In genomic region chr12:80938642-80939041, GRCm38 (mm10) we compare ENCODE assay signal across 9 mouse cellular contexts. TPM values are rescaled to one million over a fixed set of nuclear protein-coding genes. Genes with fewer than 3 reads are reported as not detected.
DNase-seq lines count a peak whose midpoint lies in the region; ATAC-seq and TF ChIP-seq lines count a peak whose summit lies in the region.
"Had no signal": no experiment of that assay in that cellular context is flagged by ENCODE, and none has a peak within 500 bp of the region (broad histone marks: within the 10 kb centered on the region; RNA-seq: fewer than 3 reads in every experiment).

No protein-coding gene starts in this region.

- no peak overlapping the region for H3K4me3 ChIP-seq in gastrocnemius, adult 2 months
- no peak overlapping the region for H3K4me3 ChIP-seq in liver, adult 2 months (ENCODE audit: insufficient read depth, low read depth, low read length)
- no peak overlapping the region for H3K4me3 ChIP-seq in midbrain, embryonic 10.5 days
- H3K4me3 ChIP-seq: neural tube, embryonic 13.5 days had no signal

- H3K4me1 ChIP-seq in liver, adult 2 months (ENCODE audit: control insufficient read depth, insufficient read depth, low read length): peaks cover 4% of the 10 kb centered on the region
- H3K4me1 ChIP-seq in midbrain, embryonic 10.5 days: no peaks in the 10 kb centered on the region
- H3K4me1 ChIP-seq: neural tube, embryonic 13.5 days had no signal

- no peaks in the 10 kb centered on the region for H3K9me3 ChIP-seq in midbrain, embryonic 10.5 days (replicated peaks)
- H3K9me3 ChIP-seq: neural tube, embryonic 13.5 days had no signal

- no peaks in the 10 kb centered on the region for H3K27me3 ChIP-seq in liver, adult 2 months (ENCODE audit: control insufficient read depth, insufficient read depth, low read length)
- H3K27me3 ChIP-seq in midbrain, embryonic 10.5 days (ENCODE audit: low read depth, poor library complexity, severe bottlenecking): no peaks in the 10 kb centered on the region
- H3K27me3 ChIP-seq: neural tube, embryonic 13.5 days had no signal

- no peaks in the 10 kb centered on the region for H3K36me3 ChIP-seq in liver, adult 2 months (ENCODE audit: control insufficient read depth, insufficient read depth, low read length)
- H3K36me3 ChIP-seq in midbrain, embryonic 10.5 days: no peaks in the 10 kb centered on the region
- H3K36me3 ChIP-seq: neural tube, embryonic 13.5 days had no signal

- no peaks in the 10 kb centered on the region for H3K79me2 ChIP-seq in liver, adult 2 months (ENCODE audit: control insufficient read depth, insufficient read depth, low read length)

- TF ChIP-seq POLR2A in liver, adult 2 months (IDR thresholded peaks at IDR 0.05; ENCODE audit: extremely low read depth, insufficient read depth, low read length): no peak

- H3K9ac ChIP-seq in liver, adult 2 months (ENCODE audit: low read depth, low read length): no peak overlapping the region
- H3K9ac ChIP-seq: neural tube, embryonic 13.5 days had no signal

- intact Hi-C loops in gastrocnemius, adult 2 months (cut with DNase I): no loop called here
- intact Hi-C loops in gastrocnemius, postnatal 36 days (cut with DNase I): no loop called here
- intact Hi-C loops in heart, postnatal 25 days (cut with DNase I): no loop called here

- ATAC-seq in erythroblast, adult 5-6 weeks (replicated peaks; ENCODE audit: low FRiP score, poor library complexity, severe bottlenecking): no peak

- WGBS in liver, adult 2 months: 42% methylated on average over 5 of the region's 5 CpGs
- 82% methylated on average over 5 of the region's 5 CpGs for WGBS in midbrain, embryonic 10.5 days

- DNase-seq in gastrocnemius, adult 2 months: peak; percentile 55
- DNase-seq in gastrocnemius, postnatal 36 days: no peak
- peak; percentile 84 for DNase-seq in T-cell, adult 2 months (ENCODE audit: low spot score)
- DNase-seq in heart, postnatal 25 days (ENCODE audit: low spot score): peak; percentile 35
- DNase-seq in liver, adult 2 months (ENCODE audit: extremely low read depth, low read depth, low spot score): peak; percentile 50
- DNase-seq in natural killer cell, adult 2 months (ENCODE audit: low spot score in 2 of 2): peak; percentile 56 to 66
- DNase-seq in midbrain, embryonic 10.5 days (ENCODE audit: low spot score): no peak

- TF ChIP-seq CTCF in gastrocnemius, adult 2 months (IDR thresholded peaks at IDR 0.05): no peak
- no peak for TF ChIP-seq CTCF in liver, adult 2 months (IDR thresholded peaks at IDR 0.05; ENCODE audit: low read depth, low read length)

- peak overlapping the region; percentile 66 for H3K27ac ChIP-seq in gastrocnemius, adult 2 months
- peak overlapping the region; percentile 37 for H3K27ac ChIP-seq in liver, adult 2 months (replicated peaks; ENCODE audit: insufficient read depth, low read depth, low read length)
- H3K27ac ChIP-seq in midbrain, embryonic 10.5 days (replicated peaks): no peak overlapping the region
- H3K27ac ChIP-seq: neural tube, embryonic 13.5 days had no signal

RNA-seq across cellular contexts. Expression of gene Srsf5, which starts 6.7 kb away (rescaled TPM):
- 100 to 1,000 TPM in 1 of 2 experiments, 10 to 100 TPM in 1; 93.8 to 118 TPM for total RNA-seq in gastrocnemius, adult 2 months (2021)
- total RNA-seq in gastrocnemius, postnatal 36 days (2021): 100 to 1,000 TPM in 1 of 2 experiments, 10 to 100 TPM in 1; 68.5 to 119 TPM
- total RNA-seq in heart, postnatal 25 days (2021): 100 to 1,000 TPM; 105 to 109 TPM
- total RNA-seq in liver, adult 2 months (2014; rRNA removed): 232 and 331 TPM in 2 replicates
- polyA plus RNA-seq in liver, adult 2 months (2012; rRNA removed): 198 and 238 TPM in 2 replicates
- total RNA-seq in erythroblast, adult 5-6 weeks (2015; ENCODE audit: low replicate concordance): 231 and 263 TPM in 2 replicates
- 732 and 764 TPM in 2 replicates for total RNA-seq in erythroblast, adult 5-6 weeks (2017; ENCODE audit: low replicate concordance)
- 505 and 561 TPM in 2 replicates for polyA plus RNA-seq in midbrain, embryonic 10.5 days (2016; fragmentation: Nextera tagmentation; extraction: Ambion mirVana)

RNA-seq across cellular contexts. Expression of gene Slc10a1, which starts 29.9 kb away (rescaled TPM):
- not detected for total RNA-seq in gastrocnemius, adult 2 months (2021)
- total RNA-seq in gastrocnemius, postnatal 36 days (2021): not detected
- total RNA-seq in heart, postnatal 25 days (2021): not detected
- 389 and 508 TPM in 2 replicates for total RNA-seq in liver, adult 2 months (2014; rRNA removed)
- polyA plus RNA-seq in liver, adult 2 months (2012; rRNA removed): 1,193 and 1,387 TPM in 2 replicates
- total RNA-seq in erythroblast, adult 5-6 weeks (2015; ENCODE audit: low replicate concordance): not detected in 2 replicates
- not detected in 2 replicates for total RNA-seq in erythroblast, adult 5-6 weeks (2017; ENCODE audit: low replicate concordance)
- 0.32 and 0.70 TPM in 2 replicates for polyA plus RNA-seq in midbrain, embryonic 10.5 days (2016; fragmentation: Nextera tagmentation; extraction: Ambion mirVana)

Comparison
In these comparisons a context has a peak if more than half of its experiments do, and no peak if none do; other contexts are left out.
1. DNase-seq: peak in gastrocnemius, adult 2 months (single experiment), T-cell, adult 2 months (single experiment), heart, postnatal 25 days (single experiment), liver, adult 2 months (single experiment) and natural killer cell, adult 2 months (2 of 2); none in gastrocnemius, postnatal 36 days (0 of 2) and midbrain, embryonic 10.5 days (single experiment).
2. RNA of gene Slc10a1, which starts 29.9 kb away (total RNA-seq): 389 to 508 TPM in liver, adult 2 months; not detected in gastrocnemius, postnatal 36 days, not detected in gastrocnemius, adult 2 months, not detected in heart, postnatal 25 days and not detected in erythroblast, adult 5-6 weeks; every median in the first group is over 100 times any median in the second.